In the genomic region with DNA sequence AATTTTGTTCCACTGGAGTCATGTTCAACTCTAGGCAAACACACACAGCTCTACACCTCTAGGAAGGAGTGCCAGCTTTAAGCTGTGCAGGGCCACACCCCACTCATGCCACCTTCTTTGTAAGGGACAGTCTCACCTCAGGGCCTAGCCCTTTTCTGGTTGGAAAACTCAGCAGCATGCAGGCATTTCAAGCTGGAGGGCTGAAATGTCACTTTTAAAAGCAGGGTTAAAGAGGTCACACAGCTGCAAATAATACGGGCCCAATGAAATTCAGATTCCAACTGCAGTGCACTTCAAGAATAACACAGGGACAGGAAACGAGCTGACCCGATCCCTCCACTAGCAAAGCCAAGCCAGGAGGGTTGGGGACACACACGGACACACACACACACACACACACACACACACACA, we compare ENCODE assay signal across 9 mouse cellular contexts.
A peak's percentile ranks its signal among the peaks of the same experiment; 100 is the strongest.
DNase-seq lines count a peak whose midpoint lies in the region; ATAC-seq and TF ChIP-seq lines count a peak whose summit lies in the region.
"Had no signal": no experiment of that assay in that cellular context is flagged by ENCODE, and none has a peak within 500 bp of the region (broad histone marks: within the 10 kb centered on the region; RNA-seq: fewer than 3 reads in every experiment).

No protein-coding gene starts in this region.

- H3K27me3 ChIP-seq in lung, postnatal 0 days (replicated peaks; ENCODE audit: insufficient read depth, low read length) = no peaks in the 10 kb centered on the region
- no peaks in the 10 kb centered on the region for H3K27me3 ChIP-seq in heart, embryonic 13.5 days (replicated peaks)
- no peaks in the 10 kb centered on the region for H3K27me3 ChIP-seq in hindbrain, embryonic 12.5 days

- no peak for TF ChIP-seq EP300 in lung, postnatal 0 days (IDR thresholded peaks at IDR 0.05)

- H3K27ac ChIP-seq in lung, postnatal 0 days (ENCODE audit: low read length) = no peak overlapping the region
- 0 out of 2 replicates have a peak overlapping the region, but pooled peaks have one; percentile 8 for H3K27ac ChIP-seq in heart, embryonic 13.5 days (replicated peaks)
- no peak overlapping the region for H3K27ac ChIP-seq in hindbrain, embryonic 12.5 days

- DNase-seq in lung, postnatal 0 days (ENCODE audit: low spot score) = peak; percentile 48
- DNase-seq in lung, postnatal 25 days (ENCODE audit: low spot score) = no peak
- peak; percentile 2 to 10 for DNase-seq in kidney, postnatal 36 days
- DNase-seq in cerebellum, adult 8-10 months = no peak
- DNase-seq: cerebellum, adult 18-20 months; lung, postnatal 14 days had no signal

- H3K4me1 ChIP-seq in lung, postnatal 0 days (ENCODE audit: insufficient read depth, low read depth, low read length) = peaks cover 3% of the 10 kb centered on the region; the same call in 1 of the 2 replicates
- H3K4me1 ChIP-seq in heart, embryonic 13.5 days = peaks cover 20% of the 10 kb centered on the region
- H3K4me1 ChIP-seq in hindbrain, embryonic 12.5 days = peaks cover 5% of the 10 kb centered on the region; the same call in 1 of the 2 replicates

- ATAC-seq in lung, postnatal 0 days = 0 out of 2 replicates have a peak, but pooled peaks have one; percentile 19
- no peak for ATAC-seq in heart, embryonic 13.5 days (ENCODE audit: extremely low read depth, insufficient number of reproducible peaks, low FRiP score, low TSS enrichment)
- no peak for ATAC-seq in megakaryocyte-erythroid progenitor cell, adult 5-6 weeks (replicated peaks; ENCODE audit: low FRiP score, low TSS enrichment, poor library complexity, severe bottlenecking)
- no peak for ATAC-seq in hindbrain, embryonic 12.5 days (ENCODE audit: low FRiP score)

- H3K4me2 ChIP-seq in lung, postnatal 0 days (replicated peaks; ENCODE audit: low read depth, low read length) = no peak overlapping the region
- H3K4me2 ChIP-seq in heart, embryonic 13.5 days = no peak overlapping the region
- H3K4me2 ChIP-seq in hindbrain, embryonic 12.5 days (replicated peaks) = no peak overlapping the region

- H3K36me3 ChIP-seq in lung, postnatal 0 days (ENCODE audit: insufficient read depth, low read length) = no peaks in the 10 kb centered on the region
- H3K36me3 ChIP-seq in heart, embryonic 13.5 days = no peaks in the 10 kb centered on the region
- H3K36me3 ChIP-seq in hindbrain, embryonic 12.5 days = no peaks in the 10 kb centered on the region

- no peak overlapping the region for H3K4me3 ChIP-seq in lung, postnatal 0 days (ENCODE audit: low read depth, low read length)
- no peak overlapping the region for H3K4me3 ChIP-seq in heart, embryonic 13.5 days
- H3K4me3 ChIP-seq in hindbrain, embryonic 12.5 days = no peak overlapping the region

- no peaks in the 10 kb centered on the region for H3K9me3 ChIP-seq in lung, postnatal 0 days (ENCODE audit: low read length)
- no peaks in the 10 kb centered on the region for H3K9me3 ChIP-seq in heart, embryonic 13.5 days
- no peaks in the 10 kb centered on the region for H3K9me3 ChIP-seq in hindbrain, embryonic 12.5 days (replicated peaks)

- no peak overlapping the region for H3K9ac ChIP-seq in lung, postnatal 0 days (replicated peaks; ENCODE audit: low read depth)
- no peak overlapping the region for H3K9ac ChIP-seq in heart, embryonic 13.5 days
- no peak overlapping the region for H3K9ac ChIP-seq in hindbrain, embryonic 12.5 days

- no peak for TF ChIP-seq CTCF in lung, postnatal 0 days (IDR thresholded peaks at IDR 0.05)

- 18% methylated on average over 4 of the region's 4 CpGs for WGBS in lung, postnatal 0 days
- WGBS in heart, embryonic 13.5 days = 43% methylated on average over 4 of the region's 4 CpGs
- 25% methylated on average over 4 of the region's 4 CpGs for WGBS in hindbrain, embryonic 12.5 days

Comparison
In these comparisons a context has a peak if more than half of its experiments do, and no peak if none do; other contexts are left out.
1. DNase-seq: peak in lung, postnatal 0 days (single experiment) and kidney, postnatal 36 days (2 of 2); none in lung, postnatal 25 days (single experiment) and cerebellum, adult 8-10 months (single experiment).